Mouse (Mus musculus) spleen, adult 2 months (tissue): ENCODE measurements at regions not wholly inside any gene's neighbourhood (a gene's known extent, or its start where the extent isn't known, plus 50 kb on each side); places are given as distances from the start of the nearest gene placed in this dataset.

Experiments
- CTCF ChIP-seq: fragments of 200-500 bp; IDR thresholded peaks from 2 replicates; pipeline ENCODE4 v1.5.1; 2011; ENCODE audit warnings: mild to moderate bottlenecking, inconsistent platforms; ENCODE audit not compliant: insufficient read depth, insufficient read length, insufficient replicate concordance; ENCODE audit errors: extremely low read depth
- POLR2A ChIP-seq: fragments of 200-500 bp; IDR thresholded peaks from 2 replicates; pipeline ENCODE4 v1.6.1; 2011; ENCODE audit warnings: low read depth, low read length, inconsistent platforms

- TF ChIP-seq CTCF (no peak), POLR2A (no peak)
Measured at GRCm38 (mm10) chr17:84000115-84000514, 152.4 kb upstream of the Haao start.
